Mouse (Mus musculus): ENCODE results near the gene Asb15. TPM values are rescaled to one million over a fixed set of nuclear protein-coding genes. Genes with fewer than 3 reads are reported as not detected.

Gene Asb15
- polyA plus RNA-seq, 1 experiment from 2014 or later, result not detected

- 86% methylated on average over 1 of the region's 1 CpGs for WGBS
Observed at GRCm38 (mm10) chr6:24569711-24570110, 41.8 kb downstream of the Asb15 start.

DNA sequence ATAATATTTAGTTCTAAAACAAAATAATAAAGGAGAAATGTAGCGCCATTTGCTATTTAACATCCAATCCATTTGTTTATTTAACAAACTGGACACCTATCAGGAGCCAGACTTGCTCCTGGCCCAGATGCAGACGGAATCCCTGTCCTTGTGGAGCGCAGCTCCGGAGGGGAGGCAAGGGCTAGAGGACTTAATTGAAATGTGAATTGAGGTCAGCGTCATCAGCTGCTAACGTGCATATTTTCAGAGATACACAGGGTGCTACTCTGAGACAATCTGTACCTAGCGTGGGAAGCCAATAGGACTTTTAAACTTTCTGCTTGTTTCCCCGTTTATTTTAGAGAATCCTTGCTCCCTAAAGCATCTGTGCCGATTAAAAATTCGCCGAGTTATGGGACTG, 42.3 kb downstream of the Asb15 start:
- no peak overlapping the region for H3K4me3 ChIP-seq
- no peak overlapping the region for H3K27ac ChIP-seq
- WGBS, result 72% methylated on average over 11 of the region's 11 CpGs
- ATAC-seq (ENCODE audit: insufficient number of reproducible peaks, insufficient read depth, low FRiP score, low TSS enrichment), result no peak
- H3K9me3 ChIP-seq, result no peaks in the 10 kb centered on the region
- no peak overlapping the region for H3K9ac ChIP-seq
- H3K4me1 ChIP-seq, result no peaks in the 10 kb centered on the region
- H3K4me2 ChIP-seq (replicated peaks), result no peak overlapping the region
- H3K27me3 ChIP-seq, result no peaks in the 10 kb centered on the region
- no peaks in the 10 kb centered on the region for H3K36me3 ChIP-seq

More at GRCm38 (mm10) chr6:24569711-24570110, 41.8 kb downstream of the Asb15 start:
- H3K27ac ChIP-seq, result no peak overlapping the region
- H3K9me3 ChIP-seq, result no peaks in the 10 kb centered on the region
- no peak overlapping the region for H3K4me2 ChIP-seq (replicated peaks)
- no peak overlapping the region for H3K9ac ChIP-seq
- no peaks in the 10 kb centered on the region for H3K36me3 ChIP-seq
- no peaks in the 10 kb centered on the region for H3K4me1 ChIP-seq
- no peak overlapping the region for H3K4me3 ChIP-seq
- no peaks in the 10 kb centered on the region for H3K27me3 ChIP-seq
- ATAC-seq (ENCODE audit: insufficient number of reproducible peaks, insufficient read depth, low FRiP score, low TSS enrichment), result no peak

DNA sequence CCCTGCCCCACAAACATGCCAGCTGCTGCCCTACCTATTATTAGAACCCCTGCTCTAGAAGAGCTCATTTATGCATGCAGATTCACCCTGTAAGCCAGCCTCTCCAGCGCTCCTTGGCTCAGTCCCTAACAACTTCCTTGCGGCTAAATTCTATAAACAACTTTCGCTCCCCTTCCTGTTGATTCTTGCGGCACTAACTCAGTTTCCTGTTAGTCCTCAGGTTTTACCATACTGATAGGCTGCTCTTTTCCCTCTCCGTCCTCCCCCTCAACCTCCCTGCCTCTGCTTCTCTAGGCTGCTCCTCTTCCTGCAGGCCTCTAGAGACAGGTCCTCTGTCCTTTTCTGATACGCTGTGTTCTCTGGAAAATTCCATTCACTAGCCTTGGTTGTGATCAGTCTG, 43.2 kb downstream of the Asb15 start:
- Histone ChIP-seq H3K9ac (no peak overlapping the region), H3K27me3 (no peaks in the 10 kb centered on the region), H3K36me3 (no peaks in the 10 kb centered on the region), H3K4me3 (no peak overlapping the region), H3K4me2 (replicated peaks) (no peak overlapping the region), H3K4me1 (no peaks in the 10 kb centered on the region), H3K9me3 (no peaks in the 10 kb centered on the region), H3K27ac (no peak overlapping the region)
- 74% methylated on average over 6 of the region's 6 CpGs for whole genome bisulfite sequencing
- no peak for ATAC-seq (ENCODE audit: insufficient number of reproducible peaks, insufficient read depth, low FRiP score, low TSS enrichment)

- ATAC-seq (ENCODE audit: insufficient number of reproducible peaks, insufficient read depth, low FRiP score, low TSS enrichment), result no peak
- Histone ChIP-seq H3K4me3 (no peak overlapping the region), H3K4me1 (no peaks in the 10 kb centered on the region), H3K9ac (no peak overlapping the region), H3K27ac (no peak overlapping the region), H3K9me3 (no peaks in the 10 kb centered on the region), H3K36me3 (no peaks in the 10 kb centered on the region), H3K4me2 (replicated peaks) (no peak overlapping the region), H3K27me3 (no peaks in the 10 kb centered on the region)
- WGBS, result 79% methylated on average over 14 of the region's 14 CpGs
Observed at GRCm38 (mm10) chr6:24572431-24572830, 44.5 kb downstream of the Asb15 start.

GRCm38 (mm10) chr6:24573319-24573718, 45.4 kb downstream of the Asb15 start:
- H3K36me3 ChIP-seq, result no peaks in the 10 kb centered on the region
- H3K9me3 ChIP-seq, result no peaks in the 10 kb centered on the region
- no peaks in the 10 kb centered on the region for H3K27me3 ChIP-seq
- H3K4me3 ChIP-seq, result no peak overlapping the region
- ATAC-seq (ENCODE audit: insufficient number of reproducible peaks, insufficient read depth, low FRiP score, low TSS enrichment), result no peak
- no peaks in the 10 kb centered on the region for H3K4me1 ChIP-seq
- no peak overlapping the region for H3K27ac ChIP-seq
- no peak overlapping the region for H3K9ac ChIP-seq
- no peak overlapping the region for H3K4me2 ChIP-seq (replicated peaks)

- H3K27ac ChIP-seq, result no peak overlapping the region
- no peak for ATAC-seq (ENCODE audit: insufficient number of reproducible peaks, insufficient read depth, low FRiP score, low TSS enrichment)
- H3K9ac ChIP-seq, result no peak overlapping the region
- H3K36me3 ChIP-seq, result no peaks in the 10 kb centered on the region
- no peak overlapping the region for H3K4me3 ChIP-seq
- H3K9me3 ChIP-seq, result no peaks in the 10 kb centered on the region
- H3K4me1 ChIP-seq, result peaks cover 7% of the 10 kb centered on the region; the same call in 1 of the 2 replicates
- 69% methylated on average over 3 of the region's 3 CpGs for WGBS
- H3K4me2 ChIP-seq (replicated peaks), result no peak overlapping the region
- no peaks in the 10 kb centered on the region for H3K27me3 ChIP-seq
Observed at GRCm38 (mm10) chr6:24583456-24583855, 55.5 kb downstream of the Asb15 start.

GRCm38 (mm10) chr6:24585431-24586310, 57.7 kb downstream of the Asb15 start:
- Histone ChIP-seq H3K27me3 (no peaks in the 10 kb centered on the region), H3K4me3 (no peak overlapping the region), H3K4me2 (replicated peaks) (no peak overlapping the region), H3K36me3 (no peaks in the 10 kb centered on the region), H3K9me3 (no peaks in the 10 kb centered on the region), H3K27ac (0 out of 2 replicates have a peak overlapping the region, but pooled peaks have one; percentile 3), H3K4me1 (peaks cover 7% of the 10 kb centered on the region; the same call in 1 of the 2 replicates), H3K9ac (no peak overlapping the region)
- 28% methylated on average over 10 of the region's 10 CpGs for WGBS
- no peak for ATAC-seq (ENCODE audit: insufficient number of reproducible peaks, insufficient read depth, low FRiP score, low TSS enrichment)

GRCm38 (mm10) chr6:24586885-24587284, 58.9 kb downstream of the Asb15 start:
- Histone ChIP-seq H3K4me2 (replicated peaks) (no peak overlapping the region), H3K9ac (no peak overlapping the region), H3K27me3 (no peaks in the 10 kb centered on the region), H3K27ac (no peak overlapping the region), H3K36me3 (no peaks in the 10 kb centered on the region), H3K9me3 (no peaks in the 10 kb centered on the region), H3K4me3 (no peak overlapping the region), H3K4me1 (peaks cover 7% of the 10 kb centered on the region; the same call in 1 of the 2 replicates)
- 23% methylated on average over 3 of the region's 3 CpGs for WGBS
- no peak for ATAC-seq (ENCODE audit: insufficient number of reproducible peaks, insufficient read depth, low FRiP score, low TSS enrichment)

DNA sequence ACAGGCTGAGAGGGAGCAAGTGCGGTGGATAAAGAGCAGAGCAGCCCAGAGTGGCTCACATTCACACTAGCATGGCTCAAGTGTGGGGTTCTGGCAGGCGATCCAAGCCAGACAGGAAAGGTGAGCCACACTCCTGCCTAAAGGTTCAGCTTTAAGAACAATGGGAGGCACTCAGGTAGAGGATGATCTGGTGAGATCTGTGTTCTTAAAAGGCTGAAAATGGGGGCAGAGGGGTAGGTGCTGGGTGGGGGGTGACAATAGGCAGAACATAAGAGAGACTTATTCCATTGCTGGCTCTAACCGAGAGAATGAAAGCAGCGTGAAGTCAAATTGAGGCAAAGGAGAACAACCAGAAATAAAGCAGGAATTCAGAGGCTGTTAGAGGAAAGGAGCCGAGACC, 62.3 kb downstream of the Asb15 start:
- H3K9ac ChIP-seq, result no peak overlapping the region
- peaks cover 7% of the 10 kb centered on the region; the same call in 1 of the 2 replicates for H3K4me1 ChIP-seq
- no peak overlapping the region for H3K4me3 ChIP-seq
- H3K27ac ChIP-seq, result no peak overlapping the region
- H3K9me3 ChIP-seq, result no peaks in the 10 kb centered on the region
- H3K36me3 ChIP-seq, result no peaks in the 10 kb centered on the region
- WGBS, result 82% methylated on average over 5 of the region's 5 CpGs
- no peak overlapping the region for H3K4me2 ChIP-seq (replicated peaks)
- ATAC-seq (ENCODE audit: insufficient number of reproducible peaks, insufficient read depth, low FRiP score, low TSS enrichment), result no peak
- H3K27me3 ChIP-seq, result no peaks in the 10 kb centered on the region

DNA sequence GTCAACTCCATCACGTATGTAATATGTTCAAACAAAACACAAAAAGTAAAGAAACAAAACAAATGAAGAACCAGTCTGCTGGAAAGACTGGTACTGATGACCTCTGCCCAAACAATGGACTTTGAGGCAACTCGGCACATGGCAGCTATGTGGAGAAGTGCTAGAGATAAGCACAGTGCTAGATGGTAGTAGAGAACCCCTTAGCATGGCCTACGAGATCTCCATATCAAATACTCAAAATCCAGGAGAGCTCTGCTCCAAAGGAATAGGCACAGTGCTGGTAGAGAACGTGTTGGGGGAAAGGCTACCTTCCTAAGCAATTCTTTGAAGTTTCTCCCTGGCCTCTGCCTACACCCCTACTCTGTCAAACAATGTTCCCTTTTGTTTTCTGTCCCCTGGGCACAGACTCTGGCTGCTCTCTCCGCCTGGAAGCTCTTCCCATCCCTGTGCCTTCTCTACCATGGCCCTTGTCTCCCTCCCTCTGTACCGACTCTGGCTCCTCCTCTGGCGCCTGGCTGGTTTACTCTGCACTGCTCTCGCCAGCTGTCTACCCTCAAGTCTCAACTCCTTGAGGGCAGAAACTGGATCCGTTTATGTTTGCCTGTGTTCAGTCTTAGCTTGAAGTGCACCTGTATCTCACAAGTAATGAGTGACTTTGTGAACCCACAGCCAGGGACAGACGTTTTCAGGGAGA, 63.7 kb downstream of the Asb15 start:
- H3K27me3 ChIP-seq, result no peaks in the 10 kb centered on the region
- no peak overlapping the region for H3K27ac ChIP-seq
- no peaks in the 10 kb centered on the region for H3K9me3 ChIP-seq
- 30% methylated on average over 10 of the region's 10 CpGs for WGBS
- no peak overlapping the region for H3K4me3 ChIP-seq
- no peak overlapping the region for H3K9ac ChIP-seq
- no peaks in the 10 kb centered on the region for H3K36me3 ChIP-seq
- no peaks in the 10 kb centered on the region for H3K4me1 ChIP-seq
- peak; percentile 64; the same call in 1 of the 2 replicates for ATAC-seq (ENCODE audit: insufficient number of reproducible peaks, insufficient read depth, low FRiP score, low TSS enrichment)
- no peak overlapping the region for H3K4me2 ChIP-seq (replicated peaks)

DNA sequence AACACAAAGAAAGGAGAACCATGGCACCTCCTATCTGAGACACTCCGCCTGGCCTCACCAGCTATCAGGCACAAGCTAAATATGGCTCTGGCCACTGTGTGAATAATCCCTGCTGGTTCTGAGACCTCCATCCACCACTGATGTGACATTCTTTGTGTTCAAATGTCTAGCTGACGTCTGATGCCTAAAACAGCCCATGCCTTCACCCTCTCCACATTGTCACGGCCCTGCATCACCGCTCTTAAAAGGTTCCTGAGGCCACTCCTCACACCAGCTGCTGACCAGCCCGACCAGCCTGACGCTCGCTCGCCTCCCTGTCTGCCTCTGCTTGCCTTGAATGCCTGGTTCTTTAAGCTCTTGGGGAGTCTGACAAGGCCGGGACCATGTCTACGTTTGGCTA, 69.6 kb downstream of the Asb15 start, which contains the start of gene Lmod2:
Gene Lmod2, plus strand, starts transcription at position 263 of the 400 bp plus-strand sequence.
- H3K9me3 ChIP-seq, result no peaks in the 10 kb centered on the region
- no peak within 1 kb of the TSS for H3K27ac ChIP-seq
- no peak within 1 kb of the TSS for H3K9ac ChIP-seq
- H3K4me1 ChIP-seq, result no peaks in the 10 kb centered on the region
- no peak for ATAC-seq (ENCODE audit: insufficient number of reproducible peaks, insufficient read depth, low FRiP score, low TSS enrichment)
- H3K4me2 ChIP-seq (replicated peaks), result no peak within 1 kb of the TSS
- 74% methylated on average over 10 of the region's 10 CpGs for WGBS
- no peak within 1 kb of the TSS for H3K4me3 ChIP-seq
- H3K36me3 ChIP-seq, result no peaks in the 10 kb centered on the region
- H3K27me3 ChIP-seq, result no peaks in the 10 kb centered on the region

DNA sequence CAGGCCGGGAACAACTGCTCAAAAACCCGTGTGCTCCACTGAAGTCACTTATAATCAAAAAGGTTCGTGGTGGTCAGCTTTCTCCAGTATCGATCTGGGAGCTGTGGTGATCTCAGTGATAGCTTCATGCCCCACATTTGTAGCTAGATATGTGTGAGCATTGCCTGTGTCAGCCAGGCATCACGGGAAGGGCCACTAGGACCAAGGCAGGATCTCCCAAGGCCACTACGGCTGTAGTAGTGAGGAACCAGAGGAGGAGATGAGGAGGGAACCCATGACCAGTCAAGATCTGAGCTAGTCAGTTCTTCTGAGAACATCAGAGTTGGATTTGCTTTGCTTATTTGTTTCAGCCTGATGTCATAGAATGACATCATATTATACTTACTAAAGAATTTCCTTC, 71.2 kb downstream of the Asb15 start:
- ATAC-seq (ENCODE audit: insufficient number of reproducible peaks, insufficient read depth, low FRiP score, low TSS enrichment), result no peak
- no peaks in the 10 kb centered on the region for H3K27me3 ChIP-seq
- no peak overlapping the region for H3K27ac ChIP-seq
- H3K36me3 ChIP-seq, result no peaks in the 10 kb centered on the region
- no peak overlapping the region for H3K4me2 ChIP-seq (replicated peaks)
- H3K9me3 ChIP-seq, result no peaks in the 10 kb centered on the region
- H3K4me1 ChIP-seq, result no peaks in the 10 kb centered on the region
- H3K4me3 ChIP-seq, result no peak overlapping the region
- 92% methylated on average over 6 of the region's 6 CpGs for WGBS
- H3K9ac ChIP-seq, result no peak overlapping the region
